Mouse (Mus musculus): ENCODE measurements around the gene Foxp1. TPM values are rescaled to one million over a fixed set of nuclear protein-coding genes. Genes with fewer than 3 reads are reported as not detected.
A peak's percentile ranks its signal among the peaks of the same experiment; 100 is the strongest.

Foxp1 gene
- polyA plus RNA-seq, 1 experiment from 2014 or later, result 148 TPM

GRCm38 (mm10) chr6:99079041-99079835 is 443.3 kb downstream of the Foxp1 start:
- H3K4me2 ChIP-seq (ENCODE audit: low read depth, low read length), result no peak overlapping the region
- ATAC-seq (replicated peaks; ENCODE audit: insufficient number of reproducible peaks, low FRiP score, low TSS enrichment, low read depth) (no peak), DNase-seq (ENCODE audit: low spot score) (no peak)
- no peaks in the 10 kb centered on the region for H3K27me3 ChIP-seq (ENCODE audit: control insufficient read depth, insufficient read depth, low read length)
- H3K4me3 ChIP-seq (ENCODE audit: low read depth, low read length), result no peak overlapping the region
- WGBS, result 49% methylated on average over 10 of the region's 10 CpGs
- H3K27ac ChIP-seq (replicated peaks; ENCODE audit: low read depth, low read length), result no peak overlapping the region
- peaks cover 4% of the 10 kb centered on the region; the same call in 1 of the 2 replicates for H3K36me3 ChIP-seq (replicated peaks; ENCODE audit: control insufficient read depth, insufficient read depth, low read depth, low read length)
- no peak overlapping the region for H3K9ac ChIP-seq (replicated peaks; ENCODE audit: low read length)
- H3K4me1 ChIP-seq (ENCODE audit: control insufficient read depth, insufficient read depth, low read length), result no peaks in the 10 kb centered on the region
- H3K9me3 ChIP-seq (replicated peaks; ENCODE audit: control insufficient read depth, low read length), result no peaks in the 10 kb centered on the region

- 90% methylated on average over 4 of the region's 4 CpGs for WGBS
- H3K4me3 ChIP-seq (ENCODE audit: low read depth, low read length), result no peak overlapping the region
- no peaks in the 10 kb centered on the region for H3K27me3 ChIP-seq (ENCODE audit: control insufficient read depth, insufficient read depth, low read length)
- H3K4me1 ChIP-seq (ENCODE audit: control insufficient read depth, insufficient read depth, low read length), result no peaks in the 10 kb centered on the region
- ATAC-seq (replicated peaks; ENCODE audit: insufficient number of reproducible peaks, low FRiP score, low TSS enrichment, low read depth) (no peak), DNase-seq (ENCODE audit: low spot score) (no peak)
- no peaks in the 10 kb centered on the region for H3K9me3 ChIP-seq (replicated peaks; ENCODE audit: control insufficient read depth, low read length)
- H3K27ac ChIP-seq (replicated peaks; ENCODE audit: low read depth, low read length), result no peak overlapping the region
- peaks cover 4% of the 10 kb centered on the region; the same call in 1 of the 2 replicates for H3K36me3 ChIP-seq (replicated peaks; ENCODE audit: control insufficient read depth, insufficient read depth, low read depth, low read length)
- H3K9ac ChIP-seq (replicated peaks; ENCODE audit: low read length), result no peak overlapping the region
- no peak overlapping the region for H3K4me2 ChIP-seq (ENCODE audit: low read depth, low read length)
Measured at GRCm38 (mm10) chr6:99078089-99078488, 444.4 kb downstream of the Foxp1 start.

GRCm38 (mm10) chr6:99073303-99074271 is 448.9 kb downstream of the Foxp1 start:
- ATAC-seq (replicated peaks; ENCODE audit: insufficient number of reproducible peaks, low FRiP score, low TSS enrichment, low read depth), result no peak
- peaks cover 4% of the 10 kb centered on the region; the same call in 1 of the 2 replicates for H3K36me3 ChIP-seq (replicated peaks; ENCODE audit: control insufficient read depth, insufficient read depth, low read depth, low read length)
- no peaks in the 10 kb centered on the region for H3K27me3 ChIP-seq (ENCODE audit: control insufficient read depth, insufficient read depth, low read length)
- no peaks in the 10 kb centered on the region for H3K9me3 ChIP-seq (replicated peaks; ENCODE audit: control insufficient read depth, low read length)
- no peaks in the 10 kb centered on the region for H3K4me1 ChIP-seq (ENCODE audit: control insufficient read depth, insufficient read depth, low read length)
- no peak for DNase-seq (ENCODE audit: low spot score)
- H3K9ac ChIP-seq (replicated peaks; ENCODE audit: low read length), result no peak overlapping the region
- WGBS, result 80% methylated on average over 9 of the region's 9 CpGs
- no peak overlapping the region for H3K27ac ChIP-seq (replicated peaks; ENCODE audit: low read depth, low read length)
- no peak overlapping the region for H3K4me3 ChIP-seq (ENCODE audit: low read depth, low read length)
- H3K4me2 ChIP-seq (ENCODE audit: low read depth, low read length), result no peak overlapping the region

GRCm38 (mm10) chr6:99070710-99071109 is 451.8 kb downstream of the Foxp1 start:
- H3K9ac ChIP-seq (replicated peaks; ENCODE audit: low read length), result no peak overlapping the region
- 69% methylated on average over 5 of the region's 5 CpGs for WGBS
- H3K4me2 ChIP-seq (ENCODE audit: low read depth, low read length), result no peak overlapping the region
- no peaks in the 10 kb centered on the region for H3K9me3 ChIP-seq (replicated peaks; ENCODE audit: control insufficient read depth, low read length)
- no peaks in the 10 kb centered on the region for H3K27me3 ChIP-seq (ENCODE audit: control insufficient read depth, insufficient read depth, low read length)
- no peak overlapping the region for H3K4me3 ChIP-seq (ENCODE audit: low read depth, low read length)
- no peak for DNase-seq (ENCODE audit: low spot score)
- H3K4me1 ChIP-seq (ENCODE audit: control insufficient read depth, insufficient read depth, low read length), result no peaks in the 10 kb centered on the region
- H3K27ac ChIP-seq (replicated peaks; ENCODE audit: low read depth, low read length), result no peak overlapping the region
- peaks cover 4% of the 10 kb centered on the region; the same call in 1 of the 2 replicates for H3K36me3 ChIP-seq (replicated peaks; ENCODE audit: control insufficient read depth, insufficient read depth, low read depth, low read length)
- no peak for ATAC-seq (replicated peaks; ENCODE audit: insufficient number of reproducible peaks, low FRiP score, low TSS enrichment, low read depth)

- Histone ChIP-seq H3K9ac (replicated peaks; ENCODE audit: low read length) (no peak overlapping the region), H3K9me3 (replicated peaks; ENCODE audit: control insufficient read depth, low read length) (no peaks in the 10 kb centered on the region), H3K4me2 (ENCODE audit: low read depth, low read length) (no peak overlapping the region), H3K4me1 (ENCODE audit: control insufficient read depth, insufficient read depth, low read length) (no peaks in the 10 kb centered on the region), H3K27ac (replicated peaks; ENCODE audit: low read depth, low read length) (no peak overlapping the region), H3K27me3 (ENCODE audit: control insufficient read depth, insufficient read depth, low read length) (no peaks in the 10 kb centered on the region), H3K4me3 (ENCODE audit: low read depth, low read length) (no peak overlapping the region), H3K36me3 (replicated peaks; ENCODE audit: control insufficient read depth, insufficient read depth, low read depth, low read length) (no peaks in the 10 kb centered on the region)
- ATAC-seq (replicated peaks; ENCODE audit: insufficient number of reproducible peaks, low FRiP score, low TSS enrichment, low read depth) (no peak), DNase-seq (ENCODE audit: low spot score) (no peak)
- WGBS, result 96% methylated on average over 1 of the region's 1 CpGs
Measured at GRCm38 (mm10) chr6:99069726-99070125, 452.8 kb downstream of the Foxp1 start.

GRCm38 (mm10) chr6:99065569-99066353 is 456.8 kb downstream of the Foxp1 start:
- no peak overlapping the region for H3K4me3 ChIP-seq (ENCODE audit: low read depth, low read length)
- H3K4me1 ChIP-seq (ENCODE audit: control insufficient read depth, insufficient read depth, low read length), result no peaks in the 10 kb centered on the region
- ATAC-seq (replicated peaks; ENCODE audit: insufficient number of reproducible peaks, low FRiP score, low TSS enrichment, low read depth) (no peak), DNase-seq (ENCODE audit: low spot score) (peak; percentile 38)
- no peaks in the 10 kb centered on the region for H3K9me3 ChIP-seq (replicated peaks; ENCODE audit: control insufficient read depth, low read length)
- H3K4me2 ChIP-seq (ENCODE audit: low read depth, low read length), result no peak overlapping the region
- no peaks in the 10 kb centered on the region for H3K27me3 ChIP-seq (ENCODE audit: control insufficient read depth, insufficient read depth, low read length)
- no peak overlapping the region for H3K9ac ChIP-seq (replicated peaks; ENCODE audit: low read length)
- H3K27ac ChIP-seq (replicated peaks; ENCODE audit: low read depth, low read length), result no peak overlapping the region
- no peaks in the 10 kb centered on the region for H3K36me3 ChIP-seq (replicated peaks; ENCODE audit: control insufficient read depth, insufficient read depth, low read depth, low read length)
- 21% methylated on average over 9 of the region's 9 CpGs for WGBS

GRCm38 (mm10) chr6:99063982-99064484 is 458.5 kb downstream of the Foxp1 start:
- H3K36me3 ChIP-seq (replicated peaks; ENCODE audit: control insufficient read depth, insufficient read depth, low read depth, low read length), result no peaks in the 10 kb centered on the region
- ATAC-seq (replicated peaks; ENCODE audit: insufficient number of reproducible peaks, low FRiP score, low TSS enrichment, low read depth) (no peak), DNase-seq (ENCODE audit: low spot score) (peak; percentile 38)
- no peak overlapping the region for H3K9ac ChIP-seq (replicated peaks; ENCODE audit: low read length)
- H3K27me3 ChIP-seq (ENCODE audit: control insufficient read depth, insufficient read depth, low read length), result no peaks in the 10 kb centered on the region
- H3K27ac ChIP-seq (replicated peaks; ENCODE audit: low read depth, low read length), result no peak overlapping the region
- H3K9me3 ChIP-seq (replicated peaks; ENCODE audit: control insufficient read depth, low read length), result no peaks in the 10 kb centered on the region
- H3K4me2 ChIP-seq (ENCODE audit: low read depth, low read length), result no peak overlapping the region
- WGBS, result 62% methylated on average over 10 of the region's 10 CpGs
- no peak overlapping the region for H3K4me3 ChIP-seq (ENCODE audit: low read depth, low read length)
- H3K4me1 ChIP-seq (ENCODE audit: control insufficient read depth, insufficient read depth, low read length), result no peaks in the 10 kb centered on the region

All from embryonic facial prominence, embryonic 11.5 days (tissue).